Mouse (Mus musculus) frontal cortex, adult 2 months (tissue): ENCODE data around the gene Sult2b1. TPM values are rescaled to one million over a fixed set of nuclear protein-coding genes. Genes with fewer than 3 reads are reported as not detected.

Experiments
- DNase-seq, 2 experiments: peaks; one replicate each; pipeline ENCODE4 v3.0.0; 2022; ENCODE audit warnings: low spot score in 1 of 2; ENCODE audit errors: extremely low spot score in 1 of 2
- polyA plus RNA-seq: library from polyadenylated mRNA; depleted of rRNA; stranded (reverse); fragments of >200 nt; gene quantifications from 2 replicates; pipeline ENCODE4 v1.2.3, GENCODE M21; 2012

Gene Sult2b1
- polyA plus RNA-seq, 1 experiment, result 15.2 TPM

- no peak for DNase-seq
These were observed 56.8 kb downstream of the Sult2b1 start for GRCm38 (mm10) chr7:45727625-45728024.

- no peak for DNase-seq
These were observed 58.0 kb downstream of the Sult2b1 start for GRCm38 (mm10) chr7:45726419-45726818.

GRCm38 (mm10) chr7:45725713-45726112, 58.8 kb downstream of the Sult2b1 start, which contains the start of gene Spaca4:
Gene Spaca4, minus strand, starts transcription at chr7:45725813.
- DNase-seq, result no peak

- DNase-seq, result no peak
These were observed 59.3 kb downstream of the Sult2b1 start for GRCm38 (mm10) chr7:45725151-45725550.

GRCm38 (mm10) chr7:45723781-45724180, 60.7 kb downstream of the Sult2b1 start:
- DNase-seq, result no peak

GRCm38 (mm10) chr7:45723301-45723700, 61.2 kb downstream of the Sult2b1 start:
- DNase-seq, result no peak

GRCm38 (mm10) chr7:45722348-45722713, 62.1 kb downstream of the Sult2b1 start:
- DNase-seq, result no peak

GRCm38 (mm10) chr7:45721642-45722347, 62.7 kb downstream of the Sult2b1 start:
- DNase-seq, result no peak

- no peak for DNase-seq
These were observed 63.3 kb downstream of the Sult2b1 start for GRCm38 (mm10) chr7:45721234-45721571.

GRCm38 (mm10) chr7:45720413-45721233, 63.8 kb downstream of the Sult2b1 start, which contains the start of gene Fam83e:
Gene Fam83e, plus strand, starts transcription at chr7:45721212.
- no peak for DNase-seq

GRCm38 (mm10) chr7:45719738-45720412, 64.6 kb downstream of the Sult2b1 start:
- DNase-seq, result no peak

GRCm38 (mm10) chr7:45719180-45719579, 65.3 kb downstream of the Sult2b1 start:
- DNase-seq, result no peak

- DNase-seq, result no peak
These were observed 66.1 kb downstream of the Sult2b1 start for GRCm38 (mm10) chr7:45718331-45718730.

- peak; percentile 97 to 99 for DNase-seq
These were observed 66.6 kb downstream of the Sult2b1 start, which contains the start of gene Sphk2 for GRCm38 (mm10) chr7:45717918-45718297. Gene Sphk2, minus strand, starts transcription at chr7:45718002.

GRCm38 (mm10) chr7:45716952-45717917, 67.2 kb downstream of the Sult2b1 start:
- DNase-seq, result no peak

- no peak for DNase-seq
These were observed 68.0 kb downstream of the Sult2b1 start for GRCm38 (mm10) chr7:45716460-45716857.

GRCm38 (mm10) chr7:45715741-45716459, 68.6 kb downstream of the Sult2b1 start:
- DNase-seq, result no peak

GRCm38 (mm10) chr7:45715090-45715708, 69.3 kb downstream of the Sult2b1 start, which contains the start of gene Rpl18:
Gene Rpl18, plus strand, starts transcription at chr7:45715457.
- DNase-seq, result peak; percentile 97 to 99

- DNase-seq, result no peak
These were observed 69.8 kb downstream of the Sult2b1 start for GRCm38 (mm10) chr7:45714630-45715089.
